Mouse (Mus musculus) forebrain, embryonic 14.5 days (tissue): Measurements from ENCODE around the gene Napsa. TPM values are rescaled to one million over a fixed set of nuclear protein-coding genes. Genes with fewer than 3 reads are reported as not detected.

Experiments
- ATAC-seq: fragments of 200-750 bp; cut with Nextera tagmentation; 2 replicates; pipeline ENCODE4 v1.8.0; 2017; ENCODE audit warnings: mild to moderate bottlenecking, moderate library complexity
- DNase-seq: peaks from one replicate; pipeline ENCODE4 v3.0.0-alpha.2; 2015; ENCODE audit warnings: low spot score
- H3K27ac ChIP-seq: fragments of 300-500 bp; sonication (generic); 2 replicates; pipeline ENCODE4 v1.5.1; 2014; ENCODE audit warnings: low read depth, mild to moderate bottlenecking, control low read depth, low read length, moderate library complexity
- H3K27me3 ChIP-seq: fragments of 300-500 bp; sonication (generic); replicated peaks from 2 replicates; pipeline ENCODE4 v1.6.1; 2014; ENCODE audit warnings: low read length, control low read depth, mixed read lengths; ENCODE audit not compliant: control insufficient read depth, insufficient read depth
- H3K36me3 ChIP-seq: fragments of 300-500 bp; sonication (generic); 2 replicates; pipeline ENCODE4 v1.6.1; 2014; ENCODE audit warnings: low read length, control low read depth; ENCODE audit not compliant: control insufficient read depth, insufficient read depth
- H3K4me1 ChIP-seq: fragments of 300-500 bp; sonication (generic); 2 replicates; pipeline ENCODE4 v1.6.1; 2014; ENCODE audit warnings: antibody characterized with exemption, low read length, control low read depth; ENCODE audit not compliant: control insufficient read depth, insufficient read depth
- H3K4me2 ChIP-seq: fragments of 300-500 bp; sonication (generic); 2 replicates; pipeline ENCODE4 v1.6.1; 2014; ENCODE audit warnings: mild to moderate bottlenecking, control low read depth, low read length
- H3K4me3 ChIP-seq: fragments of 300-500 bp; sonication (generic); 2 replicates; pipeline ENCODE4 v1.5.1; 2014; ENCODE audit warnings: low read depth, low read length, control low read depth
- H3K9ac ChIP-seq: fragments of 300-500 bp; sonication (generic); 2 replicates; pipeline ENCODE4 v1.6.1; 2014; ENCODE audit warnings: mild to moderate bottlenecking, low read length, control low read depth, moderate library complexity
- H3K9me3 ChIP-seq: fragments of 300-500 bp; sonication (generic); replicated peaks from 2 replicates; pipeline ENCODE4 v1.6.1; 2016; ENCODE audit warnings: low read length, control low read depth, mixed read lengths; ENCODE audit not compliant: control insufficient read depth
- WGBS: fragments of 180-500 bp; shearing (Covaris S2); extraction: QIAGEN DNeasy Blood & Tissue Kit; methylation state at CpG from one replicate; pipeline ENCODE4 v1.1.7; 2014; 5-methylcytosine and 5-hydroxymethylcytosine counted together
- polyA plus RNA-seq: library from polyadenylated mRNA; unstranded; fragments of >200 nt; fragmentation: Nextera tagmentation; extraction: Ambion mirVana; gene quantifications from 2 replicates; pipeline ENCODE4 v1.2.1, GENCODE M21; 2014

Gene Napsa
- polyA plus RNA-seq, 1 experiment from 2014 or later, result 0.74 TPM

DNA sequence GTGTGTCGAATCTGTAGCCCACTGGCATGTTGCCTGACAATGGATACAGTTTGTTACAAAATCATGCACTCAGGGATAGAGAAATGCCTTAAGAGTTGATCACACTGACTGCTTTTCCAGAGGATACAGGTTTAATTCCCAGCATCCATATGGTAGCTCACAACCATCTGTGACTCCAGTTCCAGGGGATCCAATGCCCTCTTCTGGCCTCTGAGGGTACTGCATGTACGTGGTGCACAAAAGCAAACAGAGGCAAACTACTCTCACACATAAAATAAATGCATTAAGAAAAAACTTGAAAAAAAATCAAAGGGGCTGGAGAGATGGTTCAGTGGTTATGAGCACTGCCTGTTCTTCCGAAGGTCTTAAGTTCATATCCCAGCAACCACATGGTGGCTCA lies 44.9 kb downstream of the Napsa start:
- ATAC-seq (no peak), DNase-seq (no peak)
- Histone ChIP-seq H3K4me3 (no peak overlapping the region), H3K27ac (no peak overlapping the region), H3K36me3 (no peaks in the 10 kb centered on the region), H3K9me3 (0 out of 2 replicates have a peak, but pooled peaks cover 3% of the 10 kb centered on the region), H3K4me2 (no peak overlapping the region), H3K27me3 (peaks cover 5% of the 10 kb centered on the region; the same call in 1 of the 2 replicates), H3K9ac (no peak overlapping the region), H3K4me1 (no peaks in the 10 kb centered on the region)
- 84% methylated on average over 3 of the region's 3 CpGs for WGBS

DNA sequence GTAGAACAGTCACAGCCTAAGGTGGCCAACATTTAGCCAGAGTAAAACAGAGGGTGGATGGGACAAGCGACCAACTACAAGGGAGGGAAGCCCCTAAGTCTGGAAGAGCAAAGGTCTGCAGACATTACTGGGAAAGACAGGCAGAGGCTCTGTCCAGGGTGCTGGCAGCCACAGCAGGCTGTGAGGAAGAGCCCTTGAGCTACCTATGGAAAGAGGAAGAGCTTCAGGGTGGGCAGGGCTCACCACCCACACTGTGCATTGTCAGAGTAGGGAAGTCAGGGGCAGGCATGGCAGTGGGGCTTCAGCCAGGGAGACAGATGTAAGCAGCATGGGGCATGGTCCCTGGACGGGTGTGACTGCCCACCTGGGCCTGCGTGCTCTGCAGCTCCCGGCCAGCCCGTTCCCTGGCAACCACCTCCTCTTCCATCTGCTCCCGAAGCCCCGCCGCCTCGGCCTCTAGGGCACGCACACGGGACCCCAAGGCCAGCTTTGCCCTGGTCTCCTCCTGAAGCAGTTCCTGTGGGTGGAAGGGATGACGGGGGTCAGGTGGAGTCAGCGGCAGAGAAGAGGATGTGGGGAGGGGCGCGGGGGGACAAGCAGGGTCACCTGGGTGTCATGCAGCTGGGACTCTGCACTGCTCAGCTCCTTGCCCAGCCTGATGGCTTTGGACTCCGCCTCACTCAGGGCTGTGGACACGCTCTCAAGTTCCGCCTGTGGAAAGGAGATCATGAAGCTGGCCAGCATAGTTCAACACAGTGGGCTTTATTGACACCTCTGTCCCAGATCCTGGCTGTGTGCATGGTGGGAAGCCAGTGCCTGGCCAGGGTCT lies 51.7 kb downstream of the Napsa start:
- H3K9me3 ChIP-seq, result 0 out of 2 replicates have a peak, but pooled peaks cover 3% of the 10 kb centered on the region
- no peaks in the 10 kb centered on the region for H3K4me1 ChIP-seq
- WGBS, result 47% methylated on average over 18 of the region's 18 CpGs
- no peak overlapping the region for H3K27ac ChIP-seq
- DNase-seq (no peak), ATAC-seq (no peak)
- H3K4me3 ChIP-seq, result no peak overlapping the region
- no peaks in the 10 kb centered on the region for H3K27me3 ChIP-seq
- no peak overlapping the region for H3K9ac ChIP-seq
- no peaks in the 10 kb centered on the region for H3K36me3 ChIP-seq
- no peak overlapping the region for H3K4me2 ChIP-seq

DNA sequence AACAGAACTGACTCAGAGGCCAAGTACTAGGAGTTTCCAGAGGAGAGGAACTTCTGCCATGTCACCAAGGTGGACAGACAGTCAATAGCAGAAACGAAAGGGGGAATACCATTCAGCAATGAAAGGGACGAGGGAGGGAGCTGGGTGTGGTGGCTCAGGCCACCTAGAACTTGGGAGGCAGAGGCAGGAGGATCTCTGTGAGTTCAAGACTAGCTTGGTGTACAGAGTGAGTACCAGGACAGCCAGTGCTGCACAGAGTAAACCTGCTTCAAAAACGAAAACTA lies 52.3 kb downstream of the Napsa start:
- DNase-seq, result no peak
- Histone ChIP-seq H3K9me3 (0 out of 2 replicates have a peak, but pooled peaks cover 3% of the 10 kb centered on the region), H3K4me3 (no peak overlapping the region), H3K36me3 (no peaks in the 10 kb centered on the region), H3K9ac (no peak overlapping the region), H3K27me3 (no peaks in the 10 kb centered on the region), H3K4me2 (no peak overlapping the region), H3K27ac (no peak overlapping the region), H3K4me1 (no peaks in the 10 kb centered on the region)
- no peak for ATAC-seq
- 74% methylated on average over 3 of the region's 3 CpGs for WGBS

GRCm38 (mm10) chr7:44624828-44625227 lies 52.6 kb downstream of the Napsa start:
- Histone ChIP-seq H3K4me2 (no peak overlapping the region), H3K4me3 (no peak overlapping the region), H3K9ac (no peak overlapping the region), H3K9me3 (no peaks in the 10 kb centered on the region), H3K27me3 (no peaks in the 10 kb centered on the region), H3K27ac (no peak overlapping the region), H3K36me3 (no peaks in the 10 kb centered on the region), H3K4me1 (no peaks in the 10 kb centered on the region)
- DNase-seq (no peak), ATAC-seq (no peak)
- 75% methylated on average over 14 of the region's 14 CpGs for WGBS

- H3K27me3 ChIP-seq, result no peaks in the 10 kb centered on the region
- ATAC-seq, result no peak
- H3K9me3 ChIP-seq, result no peaks in the 10 kb centered on the region
- no peak overlapping the region for H3K4me2 ChIP-seq
- WGBS, result 90% methylated on average over 13 of the region's 13 CpGs
- no peaks in the 10 kb centered on the region for H3K4me1 ChIP-seq
- no peak overlapping the region for H3K27ac ChIP-seq
- H3K36me3 ChIP-seq, result no peaks in the 10 kb centered on the region
- no peak overlapping the region for H3K9ac ChIP-seq
- DNase-seq, result no peak
- H3K4me3 ChIP-seq, result no peak overlapping the region
Observed at GRCm38 (mm10) chr7:44625241-44626067, 53.3 kb downstream of the Napsa start.

DNA sequence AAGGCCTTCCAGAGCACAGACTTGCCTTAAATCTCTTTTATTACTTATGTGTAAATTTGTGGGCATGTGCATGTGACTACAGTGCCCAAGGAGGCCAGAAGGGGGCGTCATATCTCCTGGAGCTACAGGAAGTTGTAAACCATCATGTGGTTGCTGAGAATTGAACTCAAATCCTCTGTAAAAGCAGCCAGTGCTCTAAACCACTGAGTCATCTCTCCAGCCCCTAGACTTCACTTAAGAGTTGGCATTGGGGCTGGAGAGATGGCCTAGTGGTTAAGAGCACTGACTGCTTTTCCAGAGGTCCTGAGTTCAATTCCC lies 53.8 kb downstream of the Napsa start:
- no peak overlapping the region for H3K27ac ChIP-seq
- no peak overlapping the region for H3K9ac ChIP-seq
- H3K9me3 ChIP-seq, result no peaks in the 10 kb centered on the region
- ATAC-seq, result no peak
- 57% methylated on average over 1 of the region's 1 CpGs for WGBS
- H3K4me1 ChIP-seq, result no peaks in the 10 kb centered on the region
- no peak for DNase-seq
- H3K4me2 ChIP-seq, result no peak overlapping the region
- H3K4me3 ChIP-seq, result no peak overlapping the region
- H3K27me3 ChIP-seq, result no peaks in the 10 kb centered on the region
- no peaks in the 10 kb centered on the region for H3K36me3 ChIP-seq

DNA sequence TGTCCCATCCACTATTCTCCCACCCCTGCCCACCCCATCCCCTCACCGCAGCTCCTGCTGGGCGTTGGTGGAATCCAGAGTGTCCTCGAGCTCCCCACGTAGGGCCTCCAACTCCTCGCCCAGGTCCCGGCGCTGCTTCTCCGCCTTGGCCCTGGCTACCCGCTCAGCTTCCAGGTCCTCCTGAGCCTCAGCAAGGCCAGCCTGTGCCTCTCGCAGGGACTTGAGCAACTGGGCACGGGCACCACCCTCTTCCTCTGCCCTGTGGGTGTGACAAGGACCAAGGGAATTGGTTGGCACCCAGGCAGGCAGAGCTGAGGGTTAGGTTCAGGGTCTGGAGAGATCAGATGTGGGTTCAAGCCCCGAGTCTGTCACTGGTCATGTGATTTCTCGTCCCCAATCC lies 54.8 kb downstream of the Napsa start:
- DNase-seq, result no peak
- Histone ChIP-seq H3K9me3 (no peaks in the 10 kb centered on the region), H3K36me3 (no peaks in the 10 kb centered on the region), H3K4me1 (no peaks in the 10 kb centered on the region), H3K27ac (no peak overlapping the region), H3K4me3 (no peak overlapping the region), H3K4me2 (no peak overlapping the region), H3K9ac (no peak overlapping the region), H3K27me3 (no peaks in the 10 kb centered on the region)
- ATAC-seq, result no peak
- 84% methylated on average over 13 of the region's 13 CpGs for WGBS

GRCm38 (mm10) chr7:44628402-44629034 lies 56.3 kb downstream of the Napsa start:
- no peak overlapping the region for H3K4me2 ChIP-seq

DNA sequence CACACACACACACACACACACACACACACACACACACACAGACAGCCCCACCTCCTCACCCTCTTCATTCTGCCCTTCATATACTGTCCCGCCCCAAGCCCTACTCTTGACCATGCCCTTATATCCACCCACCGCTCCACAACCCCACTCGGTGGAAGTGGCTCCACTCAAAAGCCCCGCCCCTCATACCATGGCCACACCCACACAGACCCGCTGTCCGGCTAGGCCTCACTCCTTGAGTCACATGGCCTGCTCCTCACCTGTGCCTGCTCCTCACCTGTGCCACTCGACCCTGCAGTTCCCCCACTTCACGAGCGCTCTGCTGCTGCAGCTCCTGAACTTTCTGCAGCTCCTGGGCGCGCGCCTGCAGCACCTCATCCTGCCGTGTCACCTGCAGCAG lies 58.3 kb downstream of the Napsa start:
- no peak for DNase-seq
- H3K9me3 ChIP-seq, result no peaks in the 10 kb centered on the region
- no peak overlapping the region for H3K4me3 ChIP-seq
- no peaks in the 10 kb centered on the region for H3K36me3 ChIP-seq
- no peaks in the 10 kb centered on the region for H3K27me3 ChIP-seq
- no peak overlapping the region for H3K27ac ChIP-seq
- H3K4me1 ChIP-seq, result no peaks in the 10 kb centered on the region
- WGBS, result 80% methylated on average over 13 of the region's 13 CpGs
- H3K4me2 ChIP-seq, result no peak overlapping the region
- ATAC-seq, result no peak
- no peak overlapping the region for H3K9ac ChIP-seq

More at GRCm38 (mm10) chr7:44628402-44629034, 56.3 kb downstream of the Napsa start:
- no peaks in the 10 kb centered on the region for H3K9me3 ChIP-seq
- H3K4me1 ChIP-seq, result no peaks in the 10 kb centered on the region
- H3K4me3 ChIP-seq, result no peak overlapping the region
- DNase-seq, result no peak
- no peak overlapping the region for H3K27ac ChIP-seq
- H3K9ac ChIP-seq, result no peak overlapping the region
- no peaks in the 10 kb centered on the region for H3K36me3 ChIP-seq
- no peaks in the 10 kb centered on the region for H3K27me3 ChIP-seq
- no peak for ATAC-seq
- WGBS, result 84% methylated on average over 15 of the region's 15 CpGs
